Mouse (Mus musculus) T-helper 1 cell (primary cell): ENCODE data around the gene Usp39.

ENCODE experiments used
- in situ Hi-C: fragments of 300-600 bp; cut with MboI, MseI; formaldehyde crosslinking; loops from one replicate; pipeline ENCODE4 v1.15.1; 2025; ENCODE audit warnings: high pct_unique_total_duplicates

The Usp39 gene

GRCm38 (mm10) chr6:72371571-72371970, 26.6 kb upstream of the Usp39 start:
- in situ Hi-C loops, result no loop called here

DNA sequence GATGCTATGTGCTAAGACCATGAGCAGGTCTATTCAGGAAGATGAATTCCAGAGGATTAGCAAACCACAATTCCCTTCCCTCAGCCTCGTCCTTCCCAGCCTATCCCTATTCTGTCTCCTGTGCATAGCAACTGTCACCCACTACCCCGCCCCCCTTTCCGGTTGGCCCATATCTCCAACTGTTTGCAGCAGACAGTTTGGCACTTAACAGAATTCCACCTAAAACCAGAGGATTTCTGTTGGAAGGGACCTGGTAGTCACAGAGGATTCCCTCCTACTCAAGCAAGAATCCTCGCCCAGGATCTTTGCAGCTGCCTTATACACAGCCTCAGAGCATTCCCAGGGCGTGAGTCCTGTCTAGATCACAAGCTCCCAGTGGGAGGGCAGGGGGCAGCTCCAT, 26.2 kb upstream of the Usp39 start:
- in situ Hi-C loops, result no loop called here

DNA sequence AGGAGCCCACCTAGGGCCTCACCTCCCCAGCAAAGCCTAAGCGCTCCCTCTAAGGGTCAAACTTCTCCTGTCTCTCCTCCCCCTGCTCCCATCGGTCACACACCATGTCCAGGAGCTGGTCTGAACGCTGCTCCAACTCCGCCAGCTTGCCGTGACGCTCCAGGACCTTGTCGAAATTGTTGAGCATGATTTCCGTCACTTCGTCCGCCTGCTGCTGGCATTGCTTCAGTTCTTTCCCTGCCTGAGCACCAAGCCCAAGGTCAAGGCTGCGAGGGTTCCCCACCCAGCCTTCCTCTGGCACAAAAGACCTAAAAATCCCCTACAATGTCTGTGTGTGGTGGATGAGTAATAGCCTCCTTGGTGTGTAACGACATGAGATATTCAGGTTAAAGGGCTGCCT, 25.1 kb upstream of the Usp39 start:
- in situ Hi-C loops, result no loop called here

- in situ Hi-C loops, result no loop called here
Observed at GRCm38 (mm10) chr6:72369557-72369956, 24.6 kb upstream of the Usp39 start.

GRCm38 (mm10) chr6:72367460-72367974, 22.5 kb upstream of the Usp39 start:
- in situ Hi-C loops, result no loop called here

GRCm38 (mm10) chr6:72366844-72367443, 22.0 kb upstream of the Usp39 start, which contains the start of gene Rnf181:
Gene Rnf181 (minus strand): TSS chr6:72366956.
- in situ Hi-C loops, result no loop called here

DNA sequence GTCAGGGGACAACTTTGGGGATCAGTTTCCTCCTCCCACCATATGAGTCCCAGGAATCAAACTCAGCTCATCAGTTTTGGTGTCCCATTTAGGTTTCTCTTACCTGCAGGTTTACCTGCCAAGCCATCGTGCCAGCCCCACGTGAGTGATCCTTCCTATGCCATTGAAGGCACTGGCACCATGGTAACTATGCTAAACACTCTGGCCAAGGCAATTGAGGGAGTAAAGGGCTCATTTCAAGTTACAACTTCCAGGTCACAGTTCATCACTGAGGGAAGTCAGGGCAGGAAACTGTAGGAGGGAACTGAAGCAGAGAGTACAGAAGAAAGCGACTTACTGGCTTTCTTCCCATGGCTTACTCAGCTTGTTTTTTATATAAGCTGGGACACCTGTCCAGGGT, 21.3 kb upstream of the Usp39 start:
- in situ Hi-C loops, result no loop called here

DNA sequence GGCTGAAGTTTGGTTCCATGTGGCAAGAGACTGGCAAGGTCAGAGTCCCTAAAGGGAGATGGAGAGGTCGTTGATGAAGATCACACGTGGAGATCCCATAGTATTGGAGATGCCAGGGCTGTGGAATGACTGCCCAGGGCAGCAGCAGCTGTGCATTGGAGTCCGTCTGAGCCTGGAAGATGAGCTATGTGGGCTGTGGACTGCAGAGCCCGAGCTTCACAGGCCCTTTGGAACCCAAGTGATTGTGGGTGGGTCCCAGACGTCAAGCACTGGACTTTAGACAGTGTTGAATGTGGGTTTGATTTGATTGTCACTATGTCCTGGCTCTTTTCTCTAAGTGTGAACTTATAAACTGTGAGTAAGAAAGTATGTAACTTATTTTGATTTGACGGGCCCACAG, 20.0 kb upstream of the Usp39 start:
- in situ Hi-C loops, result no loop called here

DNA sequence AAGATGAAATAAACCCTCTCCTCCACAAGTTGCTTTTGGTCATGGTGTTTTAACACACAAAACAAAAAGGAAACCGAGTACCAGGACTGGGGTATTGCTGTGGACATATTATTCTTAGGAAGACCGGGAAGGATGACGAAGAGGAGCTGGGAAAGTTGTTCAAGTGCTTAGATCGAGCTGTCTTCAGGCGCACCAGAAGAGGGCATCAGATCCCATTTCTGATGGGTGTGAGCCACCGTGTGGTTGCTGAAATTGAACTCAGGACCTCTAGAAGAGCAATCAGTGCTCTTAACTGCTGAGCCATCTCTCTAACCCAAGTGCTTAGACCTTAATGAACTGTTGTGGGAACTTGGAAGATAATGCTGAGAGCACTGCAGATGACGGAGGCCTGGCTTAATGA, 19.0 kb upstream of the Usp39 start:
- in situ Hi-C loops, result no loop called here

GRCm38 (mm10) chr6:72362132-72363028, 17.4 kb upstream of the Usp39 start:
- in situ Hi-C loops, result no loop called here

GRCm38 (mm10) chr6:72361121-72361551, 16.2 kb upstream of the Usp39 start:
- in situ Hi-C loops, result no loop called here

DNA sequence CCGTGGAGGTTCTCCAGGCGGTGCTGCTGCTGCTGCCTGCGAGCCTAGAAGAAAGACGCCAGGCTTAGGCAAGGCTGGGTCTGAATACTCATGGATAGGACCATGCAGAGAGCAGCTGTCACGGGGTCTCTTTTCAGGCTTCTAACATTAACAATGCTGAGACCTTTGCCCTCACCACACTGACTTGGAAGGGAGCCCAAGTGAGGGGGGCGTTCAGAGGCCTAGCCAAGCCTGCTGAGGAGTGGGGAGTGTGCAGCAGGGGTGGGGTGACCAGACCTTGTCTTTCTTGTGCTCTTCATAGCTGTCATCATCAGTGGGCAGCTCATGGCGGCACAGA, 15.6 kb upstream of the Usp39 start:
- in situ Hi-C loops, result no loop called here

GRCm38 (mm10) chr6:72359891-72360598, 15.1 kb upstream of the Usp39 start:
- in situ Hi-C loops, result no loop called here

- in situ Hi-C loops, result no loop called here
Observed at GRCm38 (mm10) chr6:72359343-72359742, 14.4 kb upstream of the Usp39 start.

- in situ Hi-C loops, result no loop called here
Observed at GRCm38 (mm10) chr6:72358086-72358764, 13.2 kb upstream of the Usp39 start.

DNA sequence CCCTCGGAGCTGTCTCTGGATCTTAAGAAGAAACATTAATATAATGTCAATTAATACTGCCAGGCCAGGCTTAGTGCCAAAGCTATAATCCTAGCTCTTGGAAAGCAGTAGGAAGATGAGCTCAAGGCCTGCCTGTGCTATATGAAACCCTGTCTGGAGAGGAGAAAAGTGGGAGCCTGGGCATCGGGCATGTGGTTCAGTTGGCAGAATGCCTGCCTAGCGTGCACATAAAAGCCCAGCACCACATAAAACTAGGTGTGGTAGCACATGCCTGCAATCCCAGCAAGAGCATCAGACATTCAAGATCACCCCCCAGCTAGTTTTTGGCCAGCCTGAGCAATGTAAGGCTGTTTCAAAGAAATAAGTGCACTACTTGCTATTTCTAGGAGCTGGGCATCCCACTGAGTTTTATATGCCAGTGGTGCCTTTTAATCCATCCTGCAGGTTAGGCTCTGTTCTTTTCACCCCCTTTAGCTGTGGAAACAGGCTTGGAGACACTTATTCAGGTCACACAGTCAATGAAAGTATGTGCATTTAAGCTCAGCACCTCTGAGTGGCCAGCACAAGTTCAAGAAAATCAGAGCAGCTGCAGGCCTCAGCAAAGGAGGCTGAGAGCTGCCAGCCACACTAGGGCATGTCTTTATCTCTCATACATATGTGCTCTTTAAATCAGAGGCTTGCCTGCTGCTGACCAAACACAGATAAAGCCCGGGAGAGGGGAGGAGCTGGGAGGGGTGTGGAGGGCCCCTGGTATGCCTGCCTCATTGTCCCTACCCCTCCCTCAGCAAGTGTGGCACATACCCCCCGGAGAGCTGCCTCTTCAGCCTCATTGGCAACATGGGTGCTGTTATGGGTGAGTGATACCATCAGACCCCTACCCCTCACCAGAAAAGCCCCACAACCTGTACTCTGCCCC, 12.4 kb upstream of the Usp39 start:
- in situ Hi-C loops, result no loop called here

DNA sequence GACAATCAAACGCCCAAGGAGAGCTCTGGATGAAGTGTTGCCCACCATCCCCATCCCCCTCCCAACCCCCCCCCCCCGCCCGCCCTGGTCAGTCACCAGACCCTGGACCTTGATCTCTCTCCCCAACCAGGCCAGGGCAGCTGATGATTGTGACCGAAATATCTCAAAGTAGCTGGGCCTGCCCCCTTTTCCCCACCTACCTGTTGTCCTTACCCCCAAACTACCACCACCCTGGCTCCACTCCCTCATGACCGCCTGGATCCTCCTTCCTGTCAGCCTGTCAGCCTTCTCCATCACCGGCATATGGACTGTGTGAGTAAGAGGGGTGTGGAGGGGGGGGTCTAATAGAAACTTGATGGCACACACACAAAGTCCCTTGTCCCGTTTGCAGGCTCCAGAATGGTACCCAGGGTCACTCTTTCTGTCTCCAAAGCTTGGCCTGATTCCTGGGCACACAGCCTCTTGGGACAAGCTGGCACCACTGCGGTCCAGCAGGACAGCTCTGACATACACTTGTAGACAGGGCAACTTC, 11.1 kb upstream of the Usp39 start:
- in situ Hi-C loops, result no loop called here

DNA sequence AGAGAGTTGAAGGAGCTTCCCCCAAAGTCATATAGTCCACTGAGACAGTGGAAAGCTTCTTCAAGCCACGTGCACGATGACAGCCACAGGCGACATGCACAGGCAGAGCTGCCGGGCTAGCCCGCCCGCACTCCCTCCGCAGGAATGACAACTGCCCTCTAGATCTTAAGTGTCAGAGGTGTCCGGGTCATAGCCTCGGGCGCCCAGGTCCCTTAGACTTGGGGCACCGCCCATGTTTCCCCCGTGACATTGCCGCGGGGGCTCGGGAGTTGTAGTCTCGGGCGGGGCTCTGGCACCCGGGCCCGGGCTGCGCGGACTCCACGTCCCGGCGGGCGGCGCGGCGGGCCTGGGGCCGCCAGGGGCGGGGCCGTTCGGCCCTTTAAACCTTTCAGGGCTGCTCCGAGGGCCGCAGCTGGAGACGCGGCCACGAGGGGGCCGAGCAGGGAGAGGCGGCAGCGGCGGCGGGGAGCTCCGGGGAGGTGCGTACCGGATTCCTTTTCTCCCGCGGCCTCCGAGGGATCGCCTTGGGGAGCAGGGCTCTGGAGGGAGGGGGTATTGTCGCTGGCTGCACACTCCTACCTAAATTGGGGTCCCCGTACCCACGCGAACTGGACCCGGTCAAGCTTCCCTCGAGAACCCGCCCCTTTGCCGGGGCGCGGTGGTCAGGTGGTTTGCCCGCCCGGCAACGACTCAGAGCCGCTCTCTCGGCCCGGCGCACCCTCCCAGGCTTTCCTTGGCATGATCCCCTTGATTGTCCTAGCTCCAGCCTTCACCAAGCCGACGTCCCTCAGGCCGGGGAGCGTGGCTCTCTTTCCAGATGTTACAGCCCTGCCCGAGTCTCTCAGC, 10.3 kb upstream of the Usp39 start, which contains the start of gene Tmem150a:
TSS of gene Tmem150a (plus strand) at position 382 of the 846 bp plus-strand sequence.
- in situ Hi-C loops, result no loop called here

GRCm38 (mm10) chr6:72354025-72354424, 9.0 kb upstream of the Usp39 start:
- in situ Hi-C loops, result no loop called here
